Mouse (Mus musculus) layer of hippocampus, adult 9-11 months (tissue): ENCODE measurements around the gene Ldlrad2.
A peak's percentile ranks its signal among the peaks of the same experiment; 100 is the strongest.

ENCODE experiments used
- DNase-seq: peaks from one replicate; pipeline ENCODE4 v3.0.0; 2022

Ldlrad2 gene

GRCm38 (mm10) chr4:137546003-137546525 is 28.3 kb downstream of the Ldlrad2 start:
- DNase-seq = peak; percentile 31

GRCm38 (mm10) chr4:137545568-137545967 is 28.8 kb downstream of the Ldlrad2 start:
- DNase-seq = no peak

- DNase-seq = no peak
These were observed 31.4 kb downstream of the Ldlrad2 start for GRCm38 (mm10) chr4:137542968-137543367.

- DNase-seq = no peak
These were observed 34.0 kb downstream of the Ldlrad2 start for GRCm38 (mm10) chr4:137540356-137540755.

- DNase-seq = no peak
These were observed 46.5 kb downstream of the Ldlrad2 start for GRCm38 (mm10) chr4:137527872-137528271.

GRCm38 (mm10) chr4:137527368-137527767 is 47.0 kb downstream of the Ldlrad2 start:
- no peak for DNase-seq

- no peak for DNase-seq
These were observed 48.9 kb downstream of the Ldlrad2 start for GRCm38 (mm10) chr4:137525426-137525825.
